Mouse (Mus musculus): ENCODE results near the gene Rac2.

The Rac2 gene

DNA sequence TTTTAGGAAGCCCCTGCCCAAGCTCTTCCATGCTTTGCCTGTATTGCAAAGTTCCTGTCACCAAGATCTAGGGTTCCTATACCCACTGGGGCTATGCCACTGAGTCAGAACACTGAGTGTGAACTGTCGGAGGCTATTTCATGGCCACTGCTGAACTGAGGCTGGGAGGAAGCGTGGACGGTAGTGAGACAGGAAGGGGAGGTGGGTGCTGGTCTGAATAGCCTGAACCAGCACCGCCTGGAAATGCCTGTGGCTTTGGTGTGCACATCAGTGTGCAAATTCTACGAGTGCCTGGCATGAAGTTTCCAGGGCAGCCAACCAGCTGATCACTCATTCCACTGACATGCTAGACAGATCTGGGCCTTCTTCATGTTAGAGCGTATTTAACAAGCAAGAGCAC is 50.7 kb downstream of the Rac2 start:
- DNase-seq (ENCODE audit: low read depth, low spot score): no peak

- DNase-seq (ENCODE audit: low read depth, low spot score): no peak
Measured at GRCm38 (mm10) chr15:78521331-78521730, 51.3 kb downstream of the Rac2 start.

- DNase-seq (ENCODE audit: low read depth, low spot score): no peak
Measured at GRCm38 (mm10) chr15:78520112-78520715, 52.4 kb downstream of the Rac2 start.

DNA sequence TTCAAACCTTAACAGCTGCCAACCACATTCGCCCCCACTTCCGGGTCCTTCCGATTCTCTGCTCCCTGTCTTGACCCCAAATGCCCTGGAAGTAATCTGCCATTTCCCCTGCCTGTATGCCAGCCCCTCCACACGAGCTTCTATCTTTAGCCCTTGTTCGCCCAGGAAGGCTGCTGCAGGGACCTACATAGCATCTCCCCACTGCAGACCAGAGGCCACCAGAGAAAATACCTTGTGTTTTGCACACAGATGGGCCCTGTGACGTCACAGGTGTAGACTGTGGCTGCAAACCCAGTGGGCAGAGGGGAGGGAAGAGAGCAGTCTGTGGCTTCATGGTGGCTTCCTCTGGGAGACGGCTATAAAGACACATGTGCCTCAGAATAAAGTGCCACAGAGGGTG is 54.4 kb downstream of the Rac2 start:
- no peak for DNase-seq (ENCODE audit: low read depth, low spot score)

- no peak for DNase-seq (ENCODE audit: low read depth, low spot score)
Measured at GRCm38 (mm10) chr15:78515759-78516158, 56.8 kb downstream of the Rac2 start.

- peak; percentile 89 for DNase-seq (ENCODE audit: low read depth, low spot score)
Measured at GRCm38 (mm10) chr15:78514393-78515146, 58.0 kb downstream of the Rac2 start.

DNA sequence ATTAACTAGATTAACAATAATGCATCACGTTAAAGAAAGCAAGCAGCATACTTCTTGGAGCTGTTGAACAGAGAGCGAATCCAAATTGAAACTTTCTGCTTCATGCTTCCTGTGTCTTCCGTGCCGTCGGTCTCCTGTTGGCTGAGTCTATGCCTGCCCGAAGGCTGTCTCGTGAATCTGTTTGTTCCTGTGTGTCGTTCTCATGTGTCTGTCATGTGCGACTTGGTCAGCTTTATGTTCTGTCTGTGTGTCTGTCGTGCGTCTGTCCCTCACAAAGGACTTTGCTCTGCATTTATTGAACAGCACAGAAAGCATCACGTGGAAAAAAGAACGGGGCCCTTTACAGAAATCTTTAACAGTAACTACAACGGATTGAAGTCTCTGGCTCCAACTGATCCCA is 59.6 kb downstream of the Rac2 start:
- DNase-seq (ENCODE audit: low read depth, low spot score): no peak

DNA sequence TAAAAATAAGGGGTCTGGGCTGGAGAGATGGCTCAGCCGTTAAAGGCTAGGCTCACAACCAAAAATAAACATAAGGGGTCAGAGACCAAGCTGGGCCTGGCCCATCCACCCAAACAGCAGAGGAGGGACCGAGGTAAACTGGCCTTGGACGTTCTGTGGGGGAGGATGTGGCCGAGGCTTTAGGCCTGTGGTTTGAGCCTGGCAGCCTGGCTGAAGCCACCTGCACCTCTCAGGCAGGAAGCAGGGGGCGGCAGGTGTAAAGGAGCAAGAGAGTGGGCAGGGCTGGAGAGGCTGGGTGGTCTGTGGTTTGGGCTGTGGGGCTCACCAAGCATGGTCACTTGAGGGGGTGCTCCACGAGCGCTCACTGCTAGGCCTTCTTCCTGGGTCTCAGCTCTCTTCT is 60.6 kb downstream of the Rac2 start:
- DNase-seq (ENCODE audit: low read depth, low spot score): no peak

DNA sequence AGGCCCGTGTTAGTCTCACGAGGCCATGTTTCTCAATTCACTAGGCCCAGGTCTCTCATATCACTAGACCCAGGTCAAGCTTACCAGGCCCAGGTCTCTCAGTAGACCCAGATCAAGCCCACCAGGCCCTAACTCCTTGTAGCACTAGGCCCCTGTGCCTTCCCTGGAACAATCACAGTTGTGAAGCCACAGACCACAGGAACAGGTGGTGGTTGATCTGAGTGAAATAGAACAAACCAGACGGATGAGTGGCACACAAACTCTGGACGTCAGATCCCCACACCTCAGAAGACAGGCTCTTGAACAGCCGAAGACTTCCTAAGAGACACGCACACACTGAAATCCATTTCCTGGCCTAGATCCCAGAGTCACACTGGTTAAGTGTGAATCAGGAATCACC is 61.8 kb downstream of the Rac2 start:
- DNase-seq (ENCODE audit: low read depth, low spot score): no peak

DNA sequence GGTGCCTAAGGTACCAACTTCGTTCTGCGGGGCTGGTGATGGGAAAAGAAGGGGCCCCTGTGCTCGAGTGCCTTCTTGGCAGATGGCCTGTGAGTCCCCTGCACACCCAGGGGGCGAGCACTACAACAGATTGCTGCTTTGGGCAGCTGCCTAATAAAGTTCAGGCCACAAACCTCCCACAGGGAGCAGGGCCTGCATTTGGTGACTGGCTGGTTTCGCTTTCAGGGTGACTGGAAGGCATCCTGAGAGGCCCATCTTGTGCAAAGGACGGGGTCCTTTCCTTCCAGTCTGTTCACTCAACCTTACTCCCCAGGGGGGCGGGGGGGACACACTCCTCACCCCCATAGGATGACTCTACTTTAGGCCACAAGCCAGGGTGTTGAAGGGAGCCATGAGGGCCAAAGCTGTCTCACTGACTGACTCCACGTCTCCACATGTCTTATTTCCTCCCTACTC is 62.4 kb downstream of the Rac2 start:
- no peak for DNase-seq (ENCODE audit: low read depth, low spot score)

- DNase-seq (ENCODE audit: low read depth, low spot score): no peak
Measured at GRCm38 (mm10) chr15:78509297-78509899, 63.2 kb downstream of the Rac2 start.
